Mouse (Mus musculus): ENCODE data around the gene Arcn1.
A peak's percentile ranks its signal among the peaks of the same experiment; 100 is the strongest.

DNA sequence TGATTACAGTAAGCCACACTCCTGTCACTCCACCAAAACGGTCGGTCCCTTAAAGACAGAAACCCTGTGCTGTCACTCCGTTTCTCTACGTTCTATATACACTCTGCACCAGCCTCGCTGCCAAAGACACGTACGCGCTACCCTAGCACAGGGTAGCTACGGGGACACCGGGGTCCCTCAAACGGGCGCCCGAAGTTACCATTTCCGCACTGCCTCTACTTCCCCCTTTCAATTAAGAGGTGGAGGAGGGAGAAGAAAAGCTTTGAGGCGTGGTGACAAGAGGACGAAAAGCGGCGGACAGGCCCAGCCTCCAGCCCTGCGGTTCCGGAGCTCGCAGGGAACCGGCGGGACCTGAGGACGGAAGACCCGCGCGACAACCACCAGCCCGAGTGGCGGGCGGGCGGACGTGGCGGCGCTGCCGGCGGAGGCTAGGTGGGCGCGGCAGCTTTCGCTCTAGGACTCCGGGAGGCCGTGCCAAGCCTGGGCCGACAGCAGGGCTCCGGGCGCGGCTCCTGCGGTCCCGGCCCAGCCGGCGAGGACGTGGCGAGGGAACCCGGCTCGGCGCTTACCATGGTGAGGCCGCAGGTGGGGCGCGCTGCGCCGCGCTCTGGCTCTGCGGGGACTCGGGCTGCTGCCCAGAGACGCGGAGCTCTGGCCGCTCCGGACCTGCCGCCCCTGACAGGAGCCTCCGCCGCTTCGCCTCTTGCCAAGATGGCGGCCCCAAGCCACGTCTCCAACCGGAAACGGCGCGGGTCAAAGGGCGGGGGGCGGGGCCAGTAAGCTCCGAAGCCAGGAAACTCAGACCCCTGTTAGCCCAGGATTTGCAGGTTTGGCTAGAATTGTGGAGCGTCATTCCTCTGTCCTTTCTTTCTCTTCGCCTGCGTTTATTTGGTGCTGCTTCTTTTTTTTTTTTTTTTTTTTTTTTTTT is at the start of gene Arcn1, which contains the start of gene Ift46:
- TF ChIP-seq CTCF (IDR thresholded peaks at IDR 0.05; ENCODE audit: control insufficient read depth, insufficient read depth, low read length) (no peak), POLR2A (IDR thresholded peaks at IDR 0.05; ENCODE audit: borderline replicate concordance, control insufficient read depth, low read depth, low read length) (peak; percentile 84; the same call in 1 of the 2 replicates)
